Mouse (Mus musculus) CH12.LX (cell line): Measurements from ENCODE around the gene Taf11.

Source experiments
- CTCF ChIP-seq, 2 experiments: IDR thresholded peaks in 1 of 2; conservative IDR thresholded peaks in 1 of 2; 2 replicates each; pipeline ENCODE4 v1.5.1; 2011 to 2012; ENCODE audit warnings: low read depth in 2 of 2, low read length in 2 of 2, improper control_type of control experiment in 1 of 2, inconsistent platforms in 1 of 2, mild to moderate bottlenecking in 1 of 2, moderate library complexity in 1 of 2
- EP300 ChIP-seq: IDR thresholded peaks from 2 replicates; pipeline ENCODE4 v1.6.1; 2011; ENCODE audit warnings: low read length, improper control_type of control experiment
- ETS1 ChIP-seq: conservative IDR thresholded peaks from 2 replicates; pipeline ENCODE4 v1.6.1; 2012; ENCODE audit warnings: low read depth, mild to moderate bottlenecking, inconsistent platforms, low read length, improper control_type of control experiment, moderate library complexity
- MAFK ChIP-seq: IDR thresholded peaks from 2 replicates; pipeline ENCODE4 v1.6.1; 2011; ENCODE audit warnings: low read length, improper control_type of control experiment; ENCODE audit not compliant: insufficient replicate concordance
- MAZ ChIP-seq: IDR thresholded peaks from 2 replicates; pipeline ENCODE4 v1.6.1; 2012; ENCODE audit warnings: low read depth, mild to moderate bottlenecking, inconsistent platforms, low read length, improper control_type of control experiment, moderate library complexity
- MYC ChIP-seq: IDR thresholded peaks from 2 replicates; pipeline ENCODE4 v1.6.1; 2011; ENCODE audit warnings: low read depth, mild to moderate bottlenecking, improper control_type of control experiment, low read length
- POLR2A ChIP-seq: IDR thresholded peaks from 2 replicates; pipeline ENCODE4 v1.6.1; 2011; ENCODE audit warnings: low read depth, mild to moderate bottlenecking, improper control_type of control experiment, low read length

DNA sequence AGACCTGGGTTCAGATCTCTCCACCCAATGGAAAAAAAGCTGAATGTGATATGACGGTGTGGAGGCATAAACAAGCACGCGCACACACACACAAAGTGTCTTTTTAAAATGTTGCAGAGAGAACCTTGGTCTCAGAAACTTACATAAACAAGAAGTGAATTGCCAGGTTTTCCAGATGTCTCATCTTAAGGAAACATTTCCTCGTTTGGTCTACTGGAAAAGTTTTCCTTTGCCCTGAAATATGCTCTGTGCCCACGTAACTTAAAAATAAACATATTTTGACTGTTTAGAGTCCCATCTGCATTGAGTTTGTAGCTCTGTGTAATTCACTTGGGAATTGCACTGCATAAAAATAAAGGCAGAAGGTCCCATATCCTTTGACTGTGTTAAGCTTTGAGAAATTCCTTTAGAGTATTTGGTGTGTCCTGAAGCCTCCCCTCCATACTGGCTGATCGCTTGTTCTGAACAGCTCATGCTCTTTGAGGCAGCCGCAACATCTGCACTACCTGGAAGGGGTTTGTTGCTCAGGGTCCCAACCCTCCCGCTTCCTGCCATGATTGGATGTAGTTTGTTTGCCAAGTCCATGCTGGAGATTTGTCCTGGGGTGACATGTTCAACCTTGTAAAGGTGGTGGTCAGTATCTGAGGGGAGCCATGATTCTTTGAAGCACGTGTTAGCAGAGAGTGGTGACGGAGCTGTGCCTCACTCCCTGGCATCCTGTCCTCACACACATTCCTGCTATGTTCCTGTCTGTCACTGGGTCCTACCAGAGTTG, 24.7 kb upstream of the Taf11 start:
- TF ChIP-seq ETS1 (no peak), EP300 (no peak), CTCF (conservative IDR thresholded peaks at IDR 0.05 in 1 of 2, IDR thresholded peaks at IDR 0.05 in 1 of 2; ENCODE audit: low read depth in 2 of 2, low read length in 2 of 2) (no peak), MYC (no peak), POLR2A (no peak), MAZ (no peak), MAFK (no peak)
